Mouse (Mus musculus): Measurements from ENCODE around the gene Zfp358. TPM values are rescaled to one million over a fixed set of nuclear protein-coding genes. Genes with fewer than 3 reads are reported as not detected.

Zfp358 gene
- polyA plus RNA-seq, 1 experiment: 14.9 TPM

DNA sequence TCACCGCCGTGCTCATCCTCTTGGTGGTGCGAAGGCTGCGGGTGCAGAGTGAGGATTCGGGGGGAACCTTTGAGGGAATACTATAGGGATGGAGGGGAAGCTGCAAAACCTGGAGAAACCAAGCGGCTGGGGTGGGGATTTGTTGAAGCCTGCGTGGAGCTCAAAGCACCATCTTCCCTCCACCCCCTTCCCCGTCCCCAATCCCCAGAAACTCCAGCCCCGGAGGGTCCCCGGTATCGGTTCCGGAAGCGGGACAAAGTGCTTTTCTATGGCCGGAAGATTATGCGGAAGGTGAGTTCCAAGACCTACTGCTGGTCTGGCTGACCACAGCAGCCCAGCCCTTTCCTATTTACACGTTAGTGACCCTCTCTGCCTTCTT lies 24.2 kb downstream of the Zfp358 start:
- no peak for TF ChIP-seq GATA1 (IDR thresholded peaks at IDR 0.05; ENCODE audit: low read length)

DNA sequence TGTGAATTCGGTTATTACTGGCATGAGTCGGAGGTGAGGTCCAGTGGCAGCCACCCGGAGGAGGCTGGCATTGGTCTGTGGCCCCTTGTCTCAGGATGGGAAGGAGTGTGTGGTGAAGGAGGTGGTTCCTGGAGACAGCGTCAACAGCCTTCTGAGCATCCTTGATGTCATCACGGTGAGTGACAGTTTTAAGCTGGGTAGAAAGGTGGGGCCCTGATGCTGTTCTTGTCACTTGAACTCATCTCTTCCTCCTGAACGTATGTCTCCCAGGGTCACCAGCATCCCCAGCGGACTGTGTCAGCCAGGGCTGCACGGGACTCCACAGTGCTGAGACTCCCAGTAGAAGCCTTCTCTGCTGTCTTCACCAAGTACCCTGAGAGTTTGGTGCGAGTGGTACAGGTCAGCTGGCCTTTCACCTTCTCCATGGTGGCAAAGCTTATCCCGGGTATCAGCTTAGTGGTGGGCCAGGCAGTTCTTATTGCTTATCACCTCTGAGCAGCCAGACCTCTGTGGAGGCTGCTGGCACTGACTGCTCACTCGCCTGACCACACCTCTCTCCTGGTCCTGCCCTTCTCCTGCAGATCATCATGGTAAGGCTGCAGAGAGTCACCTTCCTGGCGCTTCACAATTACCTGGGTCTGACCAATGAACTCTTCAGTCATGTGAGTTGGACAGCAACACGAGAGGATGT lies 29.2 kb downstream of the Zfp358 start:
- TF ChIP-seq GATA1 (IDR thresholded peaks at IDR 0.05; ENCODE audit: low read length): no peak

DNA sequence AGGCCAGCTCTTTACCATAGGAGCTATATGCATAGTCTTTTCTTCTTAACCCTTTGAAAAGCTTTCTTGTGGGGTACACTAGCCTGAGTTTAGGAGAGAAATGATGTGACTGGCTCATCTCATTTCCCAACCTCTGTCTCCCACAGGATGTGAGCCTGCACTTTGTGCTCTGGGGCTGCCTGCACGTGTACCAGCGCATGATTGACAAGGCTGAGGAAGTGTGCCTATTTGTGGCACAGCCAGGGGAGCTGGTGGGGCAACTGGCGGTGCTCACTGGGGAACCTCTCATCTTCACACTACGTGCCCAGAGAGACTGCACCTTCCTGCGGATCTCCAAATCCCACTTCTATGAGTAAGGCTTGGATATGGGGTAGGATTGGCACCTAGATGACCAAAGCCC lies 37.9 kb downstream of the Zfp358 start:
- no peak for TF ChIP-seq GATA1 (IDR thresholded peaks at IDR 0.05; ENCODE audit: low read length)

DNA sequence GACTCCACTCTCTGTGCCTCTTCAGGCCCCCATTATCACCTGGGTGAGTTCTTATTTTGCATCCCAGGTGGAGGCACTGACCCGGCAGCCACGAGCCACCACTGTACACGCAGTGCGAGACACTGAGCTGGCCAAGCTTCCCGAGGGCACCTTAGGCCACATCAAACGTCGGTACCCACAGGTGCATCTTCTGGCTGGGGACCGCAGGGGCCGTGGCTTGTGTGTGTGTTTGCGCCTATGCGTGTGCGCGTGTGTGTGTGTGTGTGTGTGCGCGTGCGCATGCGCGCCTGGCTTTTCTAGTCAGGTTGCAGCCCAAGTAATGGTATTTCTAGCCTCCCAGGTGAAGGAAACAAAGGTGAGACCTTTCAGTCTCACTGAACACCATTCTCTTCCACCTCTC lies 39.0 kb downstream of the Zfp358 start:
- TF ChIP-seq GATA1 (IDR thresholded peaks at IDR 0.05; ENCODE audit: low read length): no peak

DNA sequence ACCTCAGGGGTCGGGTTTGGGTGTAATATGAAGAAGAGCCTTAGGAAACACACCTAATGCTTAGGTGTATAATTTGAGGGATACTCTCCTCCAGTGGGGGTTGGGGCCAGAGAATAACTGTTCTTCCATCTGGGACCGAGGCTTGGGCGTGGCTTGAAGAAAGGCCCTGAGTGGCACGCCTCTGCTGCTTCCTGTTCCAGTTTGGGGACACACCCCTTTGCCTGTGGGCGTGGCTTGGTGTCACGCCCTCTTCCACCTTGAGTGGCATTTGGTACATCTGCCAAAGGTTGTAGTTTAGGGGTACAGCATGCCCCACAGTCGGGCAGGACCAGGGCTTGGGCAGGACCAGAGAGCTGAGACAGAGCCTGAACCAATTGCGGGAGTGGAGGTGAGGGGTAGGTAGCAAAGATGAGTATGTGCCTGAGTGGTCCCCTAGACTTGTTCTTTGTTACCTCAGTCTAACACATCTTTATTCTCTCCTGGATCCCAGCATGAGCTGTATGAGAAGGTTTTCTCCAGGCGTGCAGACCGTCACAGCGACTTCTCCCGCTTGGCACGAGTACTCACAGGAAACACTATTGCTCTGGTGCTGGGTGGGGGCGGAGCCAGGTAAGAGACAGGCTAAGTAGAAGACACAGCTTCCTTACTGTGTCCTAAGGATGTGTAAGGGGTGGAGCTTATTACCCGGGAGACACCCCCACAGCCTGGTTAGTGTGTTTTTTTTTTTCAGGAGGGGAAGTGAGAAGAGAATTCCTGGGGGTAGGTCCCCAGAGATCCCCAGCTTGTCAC lies 43.3 kb downstream of the Zfp358 start:
- no peak for TF ChIP-seq GATA1 (IDR thresholded peaks at IDR 0.05; ENCODE audit: low read length)

DNA sequence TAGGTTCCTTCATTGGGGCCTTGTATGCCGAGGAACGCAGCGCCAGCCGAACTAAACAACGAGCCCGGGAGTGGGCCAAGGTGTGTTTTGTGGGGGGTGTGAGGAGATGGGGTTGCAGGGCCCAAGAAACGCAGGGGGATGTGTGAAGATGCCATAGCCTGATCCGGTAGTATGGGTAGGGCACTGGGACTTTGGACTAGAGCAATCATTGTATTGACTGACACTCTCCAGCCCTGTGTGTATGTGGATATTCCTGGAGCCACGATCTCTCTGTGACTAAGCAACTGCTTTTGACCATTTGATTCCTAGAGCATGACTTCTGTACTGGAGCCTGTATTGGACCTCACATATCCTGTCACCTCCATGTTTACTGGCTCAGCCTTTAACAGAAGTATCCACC lies 44.0 kb downstream of the Zfp358 start:
- no peak for TF ChIP-seq GATA1 (IDR thresholded peaks at IDR 0.05; ENCODE audit: low read length)

DNA sequence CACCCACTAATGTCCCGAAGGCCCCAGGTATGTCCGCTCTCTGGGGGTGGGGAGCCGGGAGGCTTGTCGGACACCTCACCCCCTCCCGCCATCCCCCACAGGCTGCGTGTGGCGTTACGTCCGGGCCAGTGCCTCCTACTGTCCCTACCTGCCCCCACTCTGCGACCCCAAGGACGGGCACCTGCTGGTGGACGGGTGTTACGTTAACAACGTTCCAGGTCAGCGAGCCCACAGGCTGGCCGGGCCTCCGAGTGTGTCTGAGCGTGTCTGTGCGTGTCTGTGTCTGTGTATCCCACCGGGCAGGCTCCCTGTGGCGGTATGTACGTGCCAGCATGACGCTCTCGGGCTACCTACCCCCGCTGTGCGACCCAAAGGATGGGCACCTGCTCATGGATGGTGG lies 44.7 kb downstream of the Zfp358 start:
- no peak for TF ChIP-seq GATA1 (IDR thresholded peaks at IDR 0.05; ENCODE audit: low read length)

DNA sequence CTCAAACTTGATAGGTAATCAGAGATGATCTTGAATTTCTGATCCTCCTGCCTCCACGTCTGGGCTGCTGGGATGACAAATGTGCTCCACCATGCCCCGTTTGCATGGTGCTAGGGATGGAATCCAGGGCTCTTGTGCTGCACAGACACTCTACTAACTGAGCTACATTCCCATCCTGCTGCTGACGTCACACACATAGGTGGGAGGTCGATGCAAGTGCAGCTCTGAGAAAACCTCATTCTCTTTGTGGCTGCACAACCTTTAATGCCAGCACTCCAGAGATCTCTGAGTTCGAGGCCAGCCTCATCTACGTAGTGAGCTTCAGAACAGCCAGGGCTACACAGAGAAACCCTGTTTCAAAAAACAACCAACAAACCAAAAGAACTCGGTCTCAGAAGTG lies 46.2 kb downstream of the Zfp358 start:
- TF ChIP-seq GATA1 (IDR thresholded peaks at IDR 0.05; ENCODE audit: low read length): no peak

DNA sequence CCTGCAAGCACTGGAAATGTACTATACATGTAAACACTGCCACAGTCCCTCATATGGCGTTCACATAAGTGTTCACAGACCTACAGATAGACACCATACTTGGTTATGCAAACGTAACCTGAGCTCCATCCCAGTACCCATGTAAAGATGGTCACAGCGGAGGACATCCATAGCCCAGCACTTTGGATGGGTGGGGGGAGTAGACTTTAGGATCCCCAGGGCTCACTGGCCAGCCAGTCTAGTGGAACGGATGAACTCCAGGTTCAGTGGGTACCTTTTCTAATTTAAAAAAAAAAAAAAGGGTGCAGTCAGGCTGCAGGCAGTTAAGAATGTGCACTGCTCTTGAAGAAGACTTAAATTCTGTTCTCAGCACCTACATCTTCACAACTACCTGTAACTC lies 47.1 kb downstream of the Zfp358 start:
- TF ChIP-seq GATA1 (IDR thresholded peaks at IDR 0.05; ENCODE audit: low read length): no peak

DNA sequence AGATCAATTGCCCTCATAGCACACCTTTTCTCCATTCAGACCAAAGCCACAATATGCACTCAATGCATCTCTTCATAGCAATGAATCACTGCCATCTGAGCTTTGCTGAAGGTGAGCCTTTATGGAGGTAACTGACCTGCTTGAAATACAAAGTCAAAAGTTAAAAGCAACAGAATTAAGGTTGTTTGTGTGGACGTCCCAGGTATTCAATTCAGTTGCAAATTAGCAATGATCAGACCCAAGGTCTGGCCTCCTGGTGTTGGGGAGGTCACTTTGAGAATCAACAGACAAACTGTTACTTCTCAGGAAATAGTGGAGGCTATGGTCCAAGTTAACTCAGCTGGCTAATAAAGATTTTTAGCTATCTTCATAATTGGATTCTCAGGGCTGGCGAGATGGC lies 53.6 kb downstream of the Zfp358 start:
- TF ChIP-seq GATA1 (IDR thresholded peaks at IDR 0.05; ENCODE audit: low read length): no peak

Other genes with a start within 250 kb of the Zfp358 start
- not detected in 2 replicates for gene Insr, start 213.5 kb upstream of the Zfp358 start, polyA plus RNA-seq (2012)
- not detected in 2 replicates for gene A430078G23Rik, start 139.7 kb upstream of the Zfp358 start, polyA plus RNA-seq (2012)
- 24.9 and 32.4 TPM in 2 replicates for gene Arhgef18, start 100.1 kb upstream of the Zfp358 start, polyA plus RNA-seq (2012)
- 0.45 and 0.79 TPM in 2 replicates for gene Pex11g, start 25.5 kb upstream of the Zfp358 start, polyA plus RNA-seq (2012)
- gene Tex45, start 22.3 kb upstream of the Zfp358 start, polyA plus RNA-seq (2012): 0.04 TPM in 1 of 2 replicates, not detected in the other
- 106 and 187 TPM in 2 replicates for gene Mcoln1, start 7.3 kb downstream of the Zfp358 start, polyA plus RNA-seq (2012)
- gene Pnpla6, start 22.2 kb downstream of the Zfp358 start, polyA plus RNA-seq (2012): 23.2 and 24.6 TPM in 2 replicates
- not detected in 2 replicates for gene C330021F23Rik, start 74.9 kb downstream of the Zfp358 start, polyA plus RNA-seq (2012)
- not detected in 2 replicates for gene Camsap3, start 94.2 kb downstream of the Zfp358 start, polyA plus RNA-seq (2012)
- 38.8 and 51.5 TPM in 2 replicates for gene Xab2, start 128.2 kb downstream of the Zfp358 start, polyA plus RNA-seq (2012)
- 50.5 and 55.8 TPM in 2 replicates for gene Pet100, start 128.4 kb downstream of the Zfp358 start, polyA plus RNA-seq (2012)
- not detected in 2 replicates for gene Pcp2, start 132.4 kb downstream of the Zfp358 start, polyA plus RNA-seq (2012)
- gene Stxbp2, start 137.8 kb downstream of the Zfp358 start, polyA plus RNA-seq (2012): 250 and 417 TPM in 2 replicates
- gene Retn, start 162.6 kb downstream of the Zfp358 start, polyA plus RNA-seq (2012): not detected in 2 replicates
- not detected in 2 replicates for gene Mcemp1, start 172.6 kb downstream of the Zfp358 start, polyA plus RNA-seq (2012)
- gene Fcor, start 179.2 kb downstream of the Zfp358 start, polyA plus RNA-seq (2012): not detected in 2 replicates
- gene Trappc5, start 183.2 kb downstream of the Zfp358 start, polyA plus RNA-seq (2012): 22.4 and 25.8 TPM in 2 replicates
- not detected in 2 replicates for gene Fcer2a, start 201.0 kb downstream of the Zfp358 start, polyA plus RNA-seq (2012)
- gene Clec4g, start 227.5 kb downstream of the Zfp358 start, polyA plus RNA-seq (2012): not detected in 2 replicates

All from G1E-ER4 (cell line).